In the genomic region with DNA sequence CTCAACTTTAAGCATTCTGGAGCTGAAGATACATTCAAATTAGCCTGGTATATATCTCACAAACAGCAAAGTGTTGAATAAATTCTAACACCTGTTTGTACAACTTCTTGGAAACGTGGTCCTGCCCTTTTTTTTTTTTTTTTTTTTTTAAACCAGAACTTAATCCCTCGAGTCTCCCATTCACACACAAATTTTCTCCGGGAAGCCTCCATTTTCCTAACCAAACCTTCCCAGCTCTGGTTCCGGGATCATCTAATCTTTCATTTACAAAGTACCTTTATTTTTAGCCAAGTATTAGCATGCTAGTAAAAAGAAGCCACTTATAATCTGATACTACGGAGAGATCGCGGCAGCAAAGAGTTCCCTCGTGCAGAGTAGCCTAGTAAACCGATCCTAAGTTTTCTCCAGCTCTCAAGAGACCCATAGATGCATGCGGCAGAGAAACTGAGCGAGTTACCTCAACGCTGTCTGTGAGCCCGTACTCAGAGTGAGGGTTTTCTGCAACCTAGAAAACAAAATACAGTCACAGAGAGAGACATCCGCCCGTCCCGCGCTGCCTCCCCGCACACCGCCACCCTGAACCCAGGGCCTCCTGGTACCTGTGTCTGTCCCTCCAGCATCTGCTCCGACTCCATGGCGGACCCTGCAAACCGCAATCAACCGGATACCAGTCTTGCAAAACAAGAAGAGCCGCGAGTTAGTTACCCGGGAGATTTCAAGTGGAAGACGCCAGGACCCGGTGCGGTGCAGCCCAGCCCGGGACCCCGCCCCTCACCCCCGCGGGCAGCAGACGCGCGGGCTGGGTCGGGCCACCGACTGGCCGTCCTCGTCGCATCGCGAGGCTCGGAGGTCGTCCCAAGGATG, we compare ENCODE assay signal across 8 mouse cellular contexts. TPM values are rescaled to one million over a fixed set of nuclear protein-coding genes. Genes with fewer than 3 reads are reported as not detected.
DNase-seq lines count a peak whose midpoint lies in the region; ATAC-seq and TF ChIP-seq lines count a peak whose summit lies in the region.

No protein-coding gene starts in this region.

- peaks cover 10% of the 10 kb centered on the region; the same call in 1 of the 2 replicates for H3K36me3 ChIP-seq in kidney, embryonic 14.5 days (ENCODE audit: control insufficient read depth, insufficient read depth, low read length)
- H3K36me3 ChIP-seq in hindbrain, postnatal 0 days (ENCODE audit: insufficient read depth, low read length), result peaks cover 8% of the 10 kb centered on the region; the same call in 1 of the 2 replicates
- H3K36me3 ChIP-seq in midbrain, postnatal 0 days (ENCODE audit: insufficient read depth, low read length), result no peaks in the 10 kb centered on the region; the same call in 1 of the 2 replicates

- H3K27ac ChIP-seq in kidney, embryonic 14.5 days (ENCODE audit: low read depth, low read length), result peak overlapping the region; percentile 88
- H3K27ac ChIP-seq in brown adipose tissue, adult 24 weeks (replicated peaks; ENCODE audit: low read depth, low read length), result peak overlapping the region; percentile 17; the same call in 1 of the 2 replicates
- peak overlapping the region; percentile 82 for H3K27ac ChIP-seq in hindbrain, postnatal 0 days
- peak overlapping the region; percentile 73 for H3K27ac ChIP-seq in midbrain, postnatal 0 days (ENCODE audit: low read depth, low read length)

- peak overlapping the region; percentile 79 for H3K4me3 ChIP-seq in kidney, embryonic 14.5 days (ENCODE audit: low read length)
- peak overlapping the region; percentile 78 for H3K4me3 ChIP-seq in brown adipose tissue, adult 24 weeks (ENCODE audit: insufficient read depth, low read depth, low read length)
- H3K4me3 ChIP-seq in hindbrain, postnatal 0 days (ENCODE audit: low read length), result peak overlapping the region; percentile 53
- peak overlapping the region; percentile 47 for H3K4me3 ChIP-seq in midbrain, postnatal 0 days (ENCODE audit: low read depth, low read length)

- no peaks in the 10 kb centered on the region for H3K27me3 ChIP-seq in kidney, embryonic 14.5 days (ENCODE audit: control insufficient read depth, insufficient read depth, low read length)
- H3K27me3 ChIP-seq in hindbrain, postnatal 0 days (ENCODE audit: insufficient read depth, low read length), result no peaks in the 10 kb centered on the region
- no peaks in the 10 kb centered on the region for H3K27me3 ChIP-seq in midbrain, postnatal 0 days (ENCODE audit: insufficient read depth, low read length)

- H3K4me1 ChIP-seq in kidney, embryonic 14.5 days (ENCODE audit: control insufficient read depth, insufficient read depth, low read length), result peaks cover 5% of the 10 kb centered on the region
- no peaks in the 10 kb centered on the region for H3K4me1 ChIP-seq in brown adipose tissue, adult 24 weeks (ENCODE audit: control insufficient read depth, insufficient read depth, insufficient read length, low read length)
- H3K4me1 ChIP-seq in hindbrain, postnatal 0 days (ENCODE audit: insufficient read depth, low read length), result peaks cover 4% of the 10 kb centered on the region; the same call in 1 of the 2 replicates
- peaks cover 3% of the 10 kb centered on the region; the same call in 1 of the 2 replicates for H3K4me1 ChIP-seq in midbrain, postnatal 0 days (ENCODE audit: insufficient read depth, low read length)

- ATAC-seq in kidney, embryonic 14.5 days (ENCODE audit: low FRiP score, low TSS enrichment), result no peak; the same call in 1 of the 2 replicates
- ATAC-seq in hindbrain, postnatal 0 days, result no peak
- peak; percentile 17; the same call in 1 of the 2 replicates for ATAC-seq in midbrain, postnatal 0 days (ENCODE audit: low FRiP score)

- peak overlapping the region; percentile 54 for H3K4me2 ChIP-seq in kidney, embryonic 14.5 days (replicated peaks; ENCODE audit: low read depth, low read length)
- H3K4me2 ChIP-seq in hindbrain, postnatal 0 days (ENCODE audit: low read depth, low read length), result peak overlapping the region; percentile 87
- H3K4me2 ChIP-seq in midbrain, postnatal 0 days (ENCODE audit: low read depth, low read length, poor library complexity, severe bottlenecking), result peak overlapping the region; percentile 73

- H3K9ac ChIP-seq in kidney, embryonic 14.5 days (ENCODE audit: low read depth, low read length), result peak overlapping the region; percentile 83
- peak overlapping the region; percentile 58 for H3K9ac ChIP-seq in hindbrain, postnatal 0 days (replicated peaks; ENCODE audit: low read length)
- peak overlapping the region; percentile 57 for H3K9ac ChIP-seq in midbrain, postnatal 0 days (replicated peaks; ENCODE audit: low read length, poor library complexity, severe bottlenecking)

- no peaks in the 10 kb centered on the region for H3K9me3 ChIP-seq in kidney, embryonic 14.5 days (ENCODE audit: control insufficient read depth, low read length)
- no peaks in the 10 kb centered on the region for H3K9me3 ChIP-seq in hindbrain, postnatal 0 days (ENCODE audit: low read length)
- no peaks in the 10 kb centered on the region for H3K9me3 ChIP-seq in midbrain, postnatal 0 days (ENCODE audit: low read length)

- no peak for DNase-seq in kidney, adult 11 months
- peak; percentile 20 for DNase-seq in hindbrain, postnatal 0 days (ENCODE audit: low spot score)
- peak; percentile 14 for DNase-seq in midbrain, postnatal 0 days (ENCODE audit: low spot score)
- DNase-seq in ovary, postnatal 14 days (ENCODE audit: low spot score), result no peak
- DNase-seq in adrenal gland, adult 8-10 months, result no peak
- DNase-seq in kidney, postnatal 10 days, result no peak

- under 1% methylated on average over 45 of the region's 45 CpGs for WGBS in kidney, embryonic 14.5 days
- WGBS in hindbrain, postnatal 0 days, result under 1% methylated on average over 45 of the region's 45 CpGs
- WGBS in midbrain, postnatal 0 days, result under 1% methylated on average over 38 of the region's 45 CpGs

- no peak for TF ChIP-seq CTCF in hindbrain, postnatal 0 days (IDR thresholded peaks at IDR 0.05; ENCODE audit: low read depth)
- no peak for TF ChIP-seq CTCF in midbrain, postnatal 0 days (IDR thresholded peaks at IDR 0.05)

RNA-seq across cellular contexts. Expression of a gene that starts 8.1 kb away (rescaled TPM):
- 264 and 339 TPM in 2 replicates for polyA plus RNA-seq in kidney, embryonic 14.5 days (2014; fragmentation: Nextera tagmentation; extraction: Ambion mirVana)
- 86.6 and 132 TPM in 2 replicates for polyA plus RNA-seq in brown adipose tissue, adult 24 weeks (2012; ENCODE audit: insufficient read depth, insufficient read length, missing spikeins)
- 42.5 and 49.9 TPM in 2 replicates for total RNA-seq in hindbrain, postnatal 0 days (2014; rRNA removed)
- 253 and 256 TPM in 2 replicates for polyA plus RNA-seq in hindbrain, postnatal 0 days (2015; fragmentation: Nextera tagmentation; extraction: Ambion mirVana)
- total RNA-seq in midbrain, postnatal 0 days (2014; rRNA removed), result 64.0 and 68.0 TPM in 2 replicates
- polyA plus RNA-seq in midbrain, postnatal 0 days (2015; fragmentation: Nextera tagmentation; extraction: Ambion mirVana), result 228 and 230 TPM in 2 replicates
- 10 to 100 TPM; 65.1 to 81.0 (median 68.4) TPM for total RNA-seq in adrenal gland, adult 8-10 months (2022)

RNA-seq across cellular contexts. Expression of a gene that starts 20.4 kb away (rescaled TPM):
- 94.1 and 94.7 TPM in 2 replicates for polyA plus RNA-seq in kidney, embryonic 14.5 days (2014; fragmentation: Nextera tagmentation; extraction: Ambion mirVana)
- polyA plus RNA-seq in brown adipose tissue, adult 24 weeks (2012; ENCODE audit: insufficient read depth, insufficient read length, missing spikeins), result 81.4 and 105 TPM in 2 replicates
- total RNA-seq in hindbrain, postnatal 0 days (2014; rRNA removed), result 51.9 and 60.2 TPM in 2 replicates
- polyA plus RNA-seq in hindbrain, postnatal 0 days (2015; fragmentation: Nextera tagmentation; extraction: Ambion mirVana), result 46.3 and 46.4 TPM in 2 replicates
- total RNA-seq in midbrain, postnatal 0 days (2014; rRNA removed), result 45.5 and 54.4 TPM in 2 replicates
- 36.8 and 37.5 TPM in 2 replicates for polyA plus RNA-seq in midbrain, postnatal 0 days (2015; fragmentation: Nextera tagmentation; extraction: Ambion mirVana)
- 10 to 100 TPM; 86.6 to 96.8 (median 91.1) TPM for total RNA-seq in adrenal gland, adult 8-10 months (2022)

RNA-seq across cellular contexts. Expression of a gene that starts 23.1 kb away (rescaled TPM):
- polyA plus RNA-seq in kidney, embryonic 14.5 days (2014; fragmentation: Nextera tagmentation; extraction: Ambion mirVana), result 17.9 and 22.8 TPM in 2 replicates
- 14.8 and 18.7 TPM in 2 replicates for polyA plus RNA-seq in brown adipose tissue, adult 24 weeks (2012; ENCODE audit: insufficient read depth, insufficient read length, missing spikeins)
- 92.2 and 96.7 TPM in 2 replicates for total RNA-seq in hindbrain, postnatal 0 days (2014; rRNA removed)
- 24.4 and 25.3 TPM in 2 replicates for polyA plus RNA-seq in hindbrain, postnatal 0 days (2015; fragmentation: Nextera tagmentation; extraction: Ambion mirVana)
- total RNA-seq in midbrain, postnatal 0 days (2014; rRNA removed), result 121 and 158 TPM in 2 replicates
- 22.9 and 27.4 TPM in 2 replicates for polyA plus RNA-seq in midbrain, postnatal 0 days (2015; fragmentation: Nextera tagmentation; extraction: Ambion mirVana)
- total RNA-seq in adrenal gland, adult 8-10 months (2022), result 10 to 100 TPM; 24.4 to 32.9 (median 26.3) TPM

Comparison
In these comparisons a context has a peak if more than half of its experiments do, and no peak if none do; other contexts are left out.
1. H3K27ac ChIP-seq: peak in every context shown above with its lines; median percentile 88 in kidney, embryonic 14.5 days; 82 in hindbrain, postnatal 0 days; 73 in midbrain, postnatal 0 days; 17 in brown adipose tissue, adult 24 weeks.
2. DNase-seq: peak in hindbrain, postnatal 0 days (single experiment) and midbrain, postnatal 0 days (single experiment); none in kidney, adult 11 months (single experiment), ovary, postnatal 14 days (single experiment), adrenal gland, adult 8-10 months (single experiment) and kidney, postnatal 10 days (single experiment).
3. Peak in every context shown above with its lines, with median percentiles within 50 percentile points of each other: H3K4me2 ChIP-seq, H3K4me3 ChIP-seq and H3K9ac ChIP-seq.